Mouse (Mus musculus): Measurements from ENCODE around the gene Cntnap5a. TPM values are rescaled to one million over a fixed set of nuclear protein-coding genes. Genes with fewer than 3 reads are reported as not detected.

Cntnap5a gene
- polyA plus RNA-seq, 3 experiments from 2014 or later, result 0.05 TPM; not detected in 2

- ATAC-seq, result no peak
Measured at GRCm38 (mm10) chr1:116367572-116367971, 683.0 kb downstream of the Cntnap5a start.

- ATAC-seq, result no peak
Measured at GRCm38 (mm10) chr1:116370817-116371216, 686.3 kb downstream of the Cntnap5a start.

GRCm38 (mm10) chr1:116373551-116373950, 689.0 kb downstream of the Cntnap5a start:
- no peak for ATAC-seq

- no peak for ATAC-seq
Measured at GRCm38 (mm10) chr1:116392390-116392789, 707.8 kb downstream of the Cntnap5a start.

GRCm38 (mm10) chr1:116401996-116402656, 717.6 kb downstream of the Cntnap5a start:
- no peak for ATAC-seq

GRCm38 (mm10) chr1:116409836-116410235, 725.3 kb downstream of the Cntnap5a start:
- no peak for ATAC-seq

- no peak for ATAC-seq
Measured at GRCm38 (mm10) chr1:116428396-116428795, 743.8 kb downstream of the Cntnap5a start.

GRCm38 (mm10) chr1:116455115-116455717, 770.7 kb downstream of the Cntnap5a start:
- no peak for ATAC-seq

GRCm38 (mm10) chr1:116477703-116478102, 793.1 kb downstream of the Cntnap5a start:
- no peak for ATAC-seq

GRCm38 (mm10) chr1:116488780-116489569, 804.4 kb downstream of the Cntnap5a start:
- ATAC-seq, result no peak

GRCm38 (mm10) chr1:116577969-116578666, 893.6 kb downstream of the Cntnap5a start:
- ATAC-seq, result no peak

- no peak for ATAC-seq
Measured at GRCm38 (mm10) chr1:116616272-116616671, 931.7 kb downstream of the Cntnap5a start.
